Mouse (Mus musculus): ENCODE measurements around the gene Gp1ba.

GRCm38 (mm10) chr11:70643051-70643450, 4.1 kb downstream of the Gp1ba start:
- TF ChIP-seq CTCF (conservative IDR thresholded peaks at IDR 0.05; ENCODE audit: insufficient read depth, insufficient read length, low read depth, low read length) = no peak
- TF ChIP-seq POLR2A (IDR thresholded peaks at IDR 0.05; ENCODE audit: low read depth, low read length) = no peak
